In genomic region chr6:92624306-92624705, GRCm38 (mm10) we compare ENCODE assay signal across 25 mouse cellular contexts.
DNase-seq lines count a peak whose midpoint lies in the region; ATAC-seq and TF ChIP-seq lines count a peak whose summit lies in the region.
"Had no signal": no experiment of that assay in that cellular context is flagged by ENCODE, and none has a peak within 500 bp of the region (broad histone marks: within the 10 kb centered on the region; RNA-seq: fewer than 3 reads in every experiment).

No protein-coding gene starts in this region.

- no peak overlapping the region for H3K4me3 ChIP-seq in heart, embryonic 12.5 days
- no peak overlapping the region for H3K4me3 ChIP-seq in heart, embryonic 16.5 days (ENCODE audit: low read length)
- no peak overlapping the region for H3K4me3 ChIP-seq in heart, embryonic 11.5 days (ENCODE audit: low read depth, low read length)
- no peak overlapping the region for H3K4me3 ChIP-seq in heart, adult 2 months
- H3K4me3 ChIP-seq in embryonic facial prominence, embryonic 10.5 days: no peak overlapping the region
- H3K4me3 ChIP-seq: forebrain, embryonic 10.5 days; forebrain, embryonic 13.5 days; hindbrain, embryonic 12.5 days; hindbrain, embryonic 15.5 days had no signal

- no peak for DNase-seq in heart, adult 8-10 months (ENCODE audit: low spot score)
- DNase-seq in heart, postnatal 4 days: peak; percentile 35
- DNase-seq in heart, adult 2 months: no peak
- peak; percentile 47 for DNase-seq in 3T3-L1 (ENCODE audit: low read depth, low spot score)
- no peak for DNase-seq in embryonic facial prominence, embryonic 10.5 days (ENCODE audit: low spot score)
- DNase-seq: adrenal gland, adult 8-10 months; adrenal gland, postnatal 25 days; cerebellum, adult 11-12 months; cerebellum, adult 8-10 months; cerebellum, postnatal 36 days; embryo, embryonic 11 days; gastrocnemius, postnatal 10 days; gastrocnemius, postnatal 36 days; kidney, adult 2 months had no signal

- H3K27me3 ChIP-seq in heart, embryonic 12.5 days (replicated peaks): no peaks in the 10 kb centered on the region
- H3K27me3 ChIP-seq in heart, embryonic 16.5 days (ENCODE audit: control insufficient read depth, insufficient read depth, low read length): no peaks in the 10 kb centered on the region
- H3K27me3 ChIP-seq in heart, embryonic 11.5 days (ENCODE audit: control insufficient read depth, insufficient read depth, low read length): no peaks in the 10 kb centered on the region
- no peaks in the 10 kb centered on the region for H3K27me3 ChIP-seq in heart, adult 2 months (ENCODE audit: control insufficient read depth, insufficient read depth, low read length)
- H3K27me3 ChIP-seq in embryonic facial prominence, embryonic 10.5 days (replicated peaks; ENCODE audit: low read depth, poor library complexity, severe bottlenecking): no peaks in the 10 kb centered on the region
- H3K27me3 ChIP-seq: forebrain, embryonic 13.5 days; hindbrain, embryonic 12.5 days; hindbrain, embryonic 15.5 days had no signal

- intact Hi-C loops in heart, adult 2 months (cut with DNase I): no loop called here

- no peak for TF ChIP-seq POLR2A in heart, adult 2 months (IDR thresholded peaks at IDR 0.05; ENCODE audit: insufficient read depth, low read depth, low read length)

- H3K36me3 ChIP-seq in heart, embryonic 12.5 days: no peaks in the 10 kb centered on the region
- no peaks in the 10 kb centered on the region for H3K36me3 ChIP-seq in heart, embryonic 16.5 days (ENCODE audit: control insufficient read depth, insufficient read depth)
- H3K36me3 ChIP-seq in heart, embryonic 11.5 days (ENCODE audit: control insufficient read depth, insufficient read depth, low read length): no peaks in the 10 kb centered on the region
- no peaks in the 10 kb centered on the region for H3K36me3 ChIP-seq in heart, adult 2 months (ENCODE audit: control insufficient read depth, insufficient read depth, low read length)
- peaks cover 6% of the 10 kb centered on the region for H3K36me3 ChIP-seq in embryonic facial prominence, embryonic 10.5 days (replicated peaks)
- H3K36me3 ChIP-seq: forebrain, embryonic 10.5 days; hindbrain, embryonic 12.5 days; hindbrain, embryonic 15.5 days had no signal

- ATAC-seq in heart, embryonic 12.5 days (ENCODE audit: insufficient number of reproducible peaks, low FRiP score): no peak
- ATAC-seq in heart, embryonic 16.5 days (replicated peaks; ENCODE audit: extremely low read depth, insufficient read depth, low FRiP score): peak; percentile 73
- no peak for ATAC-seq in heart, embryonic 11.5 days (replicated peaks; ENCODE audit: insufficient number of reproducible peaks, low FRiP score, low TSS enrichment)
- ATAC-seq: activated CD4-positive, CD25-positive, alpha-beta regulatory T cell, adult 4 months; CD4-positive, CD25-positive, alpha-beta regulatory T cell, adult 4 months; forebrain, embryonic 13.5 days; forebrain, embryonic 16.5 days; intestine, postnatal 0 days had no signal

- no peaks in the 10 kb centered on the region for H3K79me2 ChIP-seq in heart, adult 2 months (replicated peaks; ENCODE audit: control insufficient read depth, insufficient read depth, low read length)

- no peak for TF ChIP-seq EP300 in heart, adult 2 months (IDR thresholded peaks at IDR 0.05; ENCODE audit: insufficient read depth, low read depth, low read length)

- no peak overlapping the region for H3K9ac ChIP-seq in heart, embryonic 12.5 days
- H3K9ac ChIP-seq in heart, embryonic 16.5 days (ENCODE audit: low read length): no peak overlapping the region
- no peak overlapping the region for H3K9ac ChIP-seq in heart, embryonic 11.5 days (ENCODE audit: low read depth, low read length)
- H3K9ac ChIP-seq in heart, adult 2 months (ENCODE audit: low read depth, low read length): no peak overlapping the region
- H3K9ac ChIP-seq: forebrain, embryonic 13.5 days; hindbrain, embryonic 12.5 days; hindbrain, embryonic 15.5 days had no signal

- peak overlapping the region; percentile 50; the same call in 1 of the 2 replicates for H3K27ac ChIP-seq in heart, embryonic 12.5 days (ENCODE audit: poor library complexity, severe bottlenecking)
- peak overlapping the region; percentile 57 for H3K27ac ChIP-seq in heart, embryonic 16.5 days (ENCODE audit: low read length)
- no peak overlapping the region for H3K27ac ChIP-seq in heart, embryonic 11.5 days (ENCODE audit: low read depth, low read length)
- no peak overlapping the region for H3K27ac ChIP-seq in heart, adult 2 months
- H3K27ac ChIP-seq in embryonic facial prominence, embryonic 10.5 days (replicated peaks): no peak overlapping the region; the same call in 1 of the 2 replicates
- H3K27ac ChIP-seq: forebrain, embryonic 10.5 days; forebrain, embryonic 13.5 days; hindbrain, embryonic 12.5 days; hindbrain, embryonic 15.5 days had no signal

- no peak for TF ChIP-seq CTCF in heart, adult 2 months (IDR thresholded peaks at IDR 0.05)

- peaks cover 24% of the 10 kb centered on the region for H3K4me1 ChIP-seq in heart, embryonic 12.5 days (replicated peaks)
- H3K4me1 ChIP-seq in heart, embryonic 16.5 days (ENCODE audit: control insufficient read depth, insufficient read depth, low read length): peaks cover 11% of the 10 kb centered on the region
- H3K4me1 ChIP-seq in heart, embryonic 11.5 days (ENCODE audit: control insufficient read depth, insufficient read depth, low read length): no peaks in the 10 kb centered on the region
- no peaks in the 10 kb centered on the region for H3K4me1 ChIP-seq in heart, adult 2 months (ENCODE audit: control insufficient read depth, insufficient read depth, low read length)
- H3K4me1 ChIP-seq in embryonic facial prominence, embryonic 10.5 days: peaks cover 22% of the 10 kb centered on the region
- H3K4me1 ChIP-seq: forebrain, embryonic 10.5 days; forebrain, embryonic 13.5 days had no signal

- no peaks in the 10 kb centered on the region for H3K9me3 ChIP-seq in heart, embryonic 12.5 days (replicated peaks)
- no peaks in the 10 kb centered on the region; the same call in 1 of the 2 replicates for H3K9me3 ChIP-seq in heart, embryonic 16.5 days (replicated peaks; ENCODE audit: control insufficient read depth, low read length)
- H3K9me3 ChIP-seq in heart, embryonic 11.5 days (replicated peaks; ENCODE audit: control insufficient read depth, low read length): no peaks in the 10 kb centered on the region
- H3K9me3 ChIP-seq in embryonic facial prominence, embryonic 10.5 days: peaks cover under 1% of the 10 kb centered on the region; the same call in 1 of the 2 replicates
- H3K9me3 ChIP-seq: forebrain, embryonic 10.5 days; hindbrain, embryonic 12.5 days; hindbrain, embryonic 15.5 days had no signal

- 39% methylated on average over 6 of the region's 6 CpGs for WGBS in heart, embryonic 12.5 days
- WGBS in heart, embryonic 16.5 days: 36% methylated on average over 6 of the region's 6 CpGs
- 50% methylated on average over 6 of the region's 6 CpGs for WGBS in heart, embryonic 11.5 days (ENCODE audit: insufficient replicate concordance)
- WGBS in heart, adult 2 months: 51% methylated on average over 6 of the region's 6 CpGs
- 67% methylated on average over 6 of the region's 6 CpGs for WGBS in embryonic facial prominence, embryonic 10.5 days

- no peak overlapping the region for H3K4me2 ChIP-seq in heart, embryonic 12.5 days
- peak overlapping the region; percentile 18; the same call in 1 of the 2 replicates for H3K4me2 ChIP-seq in heart, embryonic 16.5 days (ENCODE audit: low read depth, low read length)
- no peak overlapping the region for H3K4me2 ChIP-seq in heart, embryonic 11.5 days
- H3K4me2 ChIP-seq: forebrain, embryonic 13.5 days; hindbrain, embryonic 12.5 days; hindbrain, embryonic 15.5 days had no signal

Comparison
In these comparisons a context has a peak if more than half of its experiments do, and no peak if none do; other contexts are left out.
1. H3K27ac ChIP-seq: peak in heart, embryonic 12.5 days (single experiment) and heart, embryonic 16.5 days (single experiment); none in heart, embryonic 11.5 days (single experiment), heart, adult 2 months (single experiment) and embryonic facial prominence, embryonic 10.5 days (single experiment).
2. DNase-seq: peak in heart, postnatal 4 days (single experiment) and 3T3-L1 (single experiment); none in heart, adult 8-10 months (single experiment), heart, adult 2 months (0 of 2) and embryonic facial prominence, embryonic 10.5 days (single experiment).